Mouse (Mus musculus): ENCODE measurements around the gene Armc7. TPM values are rescaled to one million over a fixed set of nuclear protein-coding genes. Genes with fewer than 3 reads are reported as not detected.

Gene Armc7
- polyA plus RNA-seq, 1 experiment from 2014 or later: 7.0 TPM

DNA sequence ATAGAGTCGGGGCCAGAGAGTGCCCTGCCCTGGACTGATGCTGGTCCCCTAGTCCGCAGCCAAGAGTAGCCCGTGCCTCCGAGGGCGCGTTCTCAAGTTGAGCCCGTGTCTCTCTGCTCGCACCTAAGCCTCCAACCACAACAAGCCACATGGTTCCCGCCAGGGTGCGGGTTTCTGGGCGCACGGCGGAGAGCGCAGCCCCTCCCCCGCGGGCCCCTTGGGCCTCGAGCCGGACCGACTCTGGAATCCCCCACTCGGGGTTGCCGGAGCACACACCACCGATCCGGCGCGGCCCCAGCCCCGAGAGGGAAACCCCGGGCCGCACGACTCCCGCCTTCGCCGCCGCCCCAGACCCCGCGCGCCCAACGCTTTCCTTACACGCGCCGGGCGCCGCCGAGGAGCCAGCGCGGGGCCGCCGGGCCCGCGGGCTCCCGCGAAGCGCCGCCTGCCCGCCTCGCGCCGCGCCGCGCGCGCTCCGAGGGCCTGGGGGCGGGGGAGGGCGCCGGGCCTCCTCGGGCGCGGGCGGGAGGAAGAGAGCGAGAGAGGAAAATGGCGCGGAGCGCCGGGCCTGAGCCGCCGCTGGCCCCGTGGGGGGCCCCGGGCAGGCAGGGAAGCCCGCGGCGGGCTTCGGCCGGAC lies 60.1 kb downstream of the Armc7 start:
- no peak for TF ChIP-seq CTCF (IDR thresholded peaks at IDR 0.05; ENCODE audit: low read depth)
- no peaks in the 10 kb centered on the region for H3K9me3 ChIP-seq (ENCODE audit: control insufficient read depth)
- H3K4me3 ChIP-seq (ENCODE audit: low read depth, low read length): peak overlapping the region; percentile 90
- ATAC-seq: peak; percentile 71
- peaks cover 27% of the 10 kb centered on the region for H3K36me3 ChIP-seq (ENCODE audit: control insufficient read depth, insufficient read depth)
- H3K27me3 ChIP-seq (replicated peaks; ENCODE audit: control insufficient read depth, insufficient read depth, low read length): no peaks in the 10 kb centered on the region
- WGBS: under 1% methylated on average over 78 of the region's 84 CpGs
- H3K27ac ChIP-seq (ENCODE audit: low read depth, low read length): peak overlapping the region; percentile 99
- H3K9ac ChIP-seq (ENCODE audit: low read depth, low read length): peak overlapping the region; percentile 95
- peak overlapping the region; percentile 87 for H3K4me2 ChIP-seq (replicated peaks; ENCODE audit: low read depth)
- H3K4me1 ChIP-seq (replicated peaks; ENCODE audit: control insufficient read depth, insufficient read depth, low read length): no peaks in the 10 kb centered on the region

DNA sequence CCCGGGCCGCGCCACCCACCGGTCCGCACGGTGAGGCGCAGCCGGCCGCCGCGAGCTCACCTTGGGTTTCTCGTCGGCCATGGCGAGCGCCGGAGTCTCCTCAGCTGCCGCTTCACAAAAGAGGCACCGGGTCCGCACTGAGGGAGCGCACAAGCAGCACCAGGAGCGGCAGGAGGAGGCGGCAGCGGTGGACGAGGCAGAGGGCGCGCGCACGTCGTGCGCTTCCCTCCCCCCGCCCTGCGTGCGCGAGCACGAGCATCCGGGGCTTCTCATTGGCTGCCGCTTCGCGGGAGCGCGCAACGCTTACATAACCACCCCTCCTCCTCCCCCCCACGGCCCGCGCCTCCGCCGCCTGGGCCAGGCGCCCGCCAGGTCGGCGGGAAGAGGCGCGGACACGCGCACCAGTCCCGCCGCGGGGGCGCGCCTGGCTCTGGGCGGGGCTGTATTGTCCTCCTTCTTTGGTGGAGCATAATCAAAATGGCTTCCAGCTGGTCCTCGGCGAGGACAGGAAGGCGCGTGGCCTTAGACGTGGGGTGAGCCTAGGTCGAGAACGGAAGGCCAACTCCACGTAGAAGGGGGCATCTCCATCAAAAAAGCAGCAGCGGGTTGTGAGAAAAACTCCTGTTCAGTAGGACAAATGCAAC lies 60.7 kb downstream of the Armc7 start, which contains the start of gene Sumo2:
TSS of gene Sumo2 (minus strand) at position 239 of the 644 bp plus-strand sequence.
- peaks cover 25% of the 10 kb centered on the region for H3K36me3 ChIP-seq (ENCODE audit: control insufficient read depth, insufficient read depth)
- under 1% methylated on average over 45 of the region's 70 CpGs for WGBS
- ATAC-seq: peak; percentile 95
- peak within 1 kb of the TSS; percentile 87 for H3K4me2 ChIP-seq (replicated peaks; ENCODE audit: low read depth)
- no peaks in the 10 kb centered on the region for H3K4me1 ChIP-seq (replicated peaks; ENCODE audit: control insufficient read depth, insufficient read depth, low read length)
- no peak for TF ChIP-seq CTCF (IDR thresholded peaks at IDR 0.05; ENCODE audit: low read depth)
- H3K9me3 ChIP-seq (ENCODE audit: control insufficient read depth): no peaks in the 10 kb centered on the region
- H3K27ac ChIP-seq (ENCODE audit: low read depth, low read length): peak within 1 kb of the TSS; percentile 99
- H3K4me3 ChIP-seq (ENCODE audit: low read depth, low read length): peak within 1 kb of the TSS; percentile 90
- H3K9ac ChIP-seq (ENCODE audit: low read depth, low read length): peak within 1 kb of the TSS; percentile 95
- no peaks in the 10 kb centered on the region for H3K27me3 ChIP-seq (replicated peaks; ENCODE audit: control insufficient read depth, insufficient read depth, low read length)

DNA sequence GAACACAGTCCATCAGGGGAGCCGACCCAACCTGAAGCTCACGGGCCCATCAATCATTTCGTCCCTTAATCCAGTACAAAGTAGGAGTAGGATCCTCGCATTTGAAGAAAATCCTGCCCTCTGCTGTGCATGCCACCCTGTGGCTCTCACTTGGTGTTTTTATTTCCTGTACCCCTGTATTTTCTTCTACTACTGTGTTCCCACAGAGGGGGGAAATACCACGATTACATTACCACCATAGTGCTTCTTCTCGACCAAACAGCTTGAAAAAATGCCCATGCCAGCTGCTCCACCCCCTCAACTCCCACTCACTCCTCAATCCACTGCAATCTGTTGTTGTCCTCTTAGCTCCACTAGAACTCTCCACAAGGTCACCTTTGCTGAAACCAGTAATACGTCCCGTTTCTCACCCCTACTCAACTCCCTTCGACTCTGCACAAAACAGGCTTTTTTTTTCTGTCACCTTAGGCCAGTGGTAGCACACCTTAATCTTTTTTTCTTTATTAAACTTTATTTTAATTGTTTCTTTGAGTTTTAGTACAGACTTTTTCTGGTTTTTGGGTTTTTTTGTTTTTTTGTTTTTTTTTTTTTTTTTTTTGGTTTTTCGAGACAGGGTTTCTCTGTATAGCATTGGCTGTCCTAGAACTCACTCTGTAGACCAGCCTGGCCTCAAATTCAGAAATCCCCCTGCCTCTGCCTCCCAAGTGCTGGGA lies 61.5 kb downstream of the Armc7 start:
- TF ChIP-seq CTCF (IDR thresholded peaks at IDR 0.05; ENCODE audit: low read depth): no peak
- no peaks in the 10 kb centered on the region for H3K4me1 ChIP-seq (replicated peaks; ENCODE audit: control insufficient read depth, insufficient read depth, low read length)
- 0 out of 2 replicates have a peak overlapping the region, but pooled peaks have one; percentile 95 for H3K9ac ChIP-seq (ENCODE audit: low read depth, low read length)
- peak overlapping the region; percentile 99 for H3K27ac ChIP-seq (ENCODE audit: low read depth, low read length)
- H3K4me2 ChIP-seq (replicated peaks; ENCODE audit: low read depth): peak overlapping the region; percentile 87
- H3K27me3 ChIP-seq (replicated peaks; ENCODE audit: control insufficient read depth, insufficient read depth, low read length): no peaks in the 10 kb centered on the region
- peak overlapping the region; percentile 90 for H3K4me3 ChIP-seq (ENCODE audit: low read depth, low read length)
- 89% methylated on average over 10 of the region's 10 CpGs for WGBS
- ATAC-seq: no peak
- H3K36me3 ChIP-seq (ENCODE audit: control insufficient read depth, insufficient read depth): peaks cover 17% of the 10 kb centered on the region
- no peaks in the 10 kb centered on the region for H3K9me3 ChIP-seq (ENCODE audit: control insufficient read depth)

DNA sequence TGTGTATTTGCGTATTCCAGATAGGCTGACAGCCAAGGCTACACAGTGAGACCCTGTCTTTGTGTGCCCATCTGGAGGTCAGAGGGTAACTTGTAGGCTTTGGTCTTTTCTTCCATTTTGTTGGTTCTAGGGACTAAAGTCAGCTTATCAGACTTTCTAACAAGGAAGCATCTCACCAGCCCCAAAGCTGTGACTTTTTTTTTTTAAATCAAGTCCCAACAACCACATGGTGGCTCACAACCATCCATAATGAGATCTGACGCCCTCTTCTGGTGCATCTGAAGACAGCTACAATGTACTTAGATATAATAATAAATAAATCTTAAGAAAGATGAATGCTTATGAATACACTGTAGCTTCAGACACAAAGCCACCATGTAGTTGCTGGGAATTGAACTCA lies 62.6 kb downstream of the Armc7 start:
- no peaks in the 10 kb centered on the region for H3K4me1 ChIP-seq (replicated peaks; ENCODE audit: control insufficient read depth, insufficient read depth, low read length)
- 58% methylated on average over 2 of the region's 2 CpGs for WGBS
- H3K4me2 ChIP-seq (replicated peaks; ENCODE audit: low read depth): no peak overlapping the region
- H3K36me3 ChIP-seq (ENCODE audit: control insufficient read depth, insufficient read depth): peaks cover 7% of the 10 kb centered on the region
- H3K9me3 ChIP-seq (ENCODE audit: control insufficient read depth): no peaks in the 10 kb centered on the region
- no peak for ATAC-seq
- TF ChIP-seq CTCF (IDR thresholded peaks at IDR 0.05; ENCODE audit: low read depth): peak; percentile 45; the same call in 1 of the 2 replicates
- H3K4me3 ChIP-seq (ENCODE audit: low read depth, low read length): no peak overlapping the region
- H3K27me3 ChIP-seq (replicated peaks; ENCODE audit: control insufficient read depth, insufficient read depth, low read length): no peaks in the 10 kb centered on the region
- no peak overlapping the region for H3K27ac ChIP-seq (ENCODE audit: low read depth, low read length)
- no peak overlapping the region for H3K9ac ChIP-seq (ENCODE audit: low read depth, low read length)

Small RNA genes within 50 kb of the gene (microRNA-seq; reads per million reads assigned to microRNA genes)
- gene Mir3968: not detected

Other genes with a start within 250 kb of the Armc7 start
- gene Grin2c, start 208.4 kb upstream of the Armc7 start, polyA plus RNA-seq (2015; fragmentation: Nextera tagmentation; extraction: Ambion mirVana): not detected in 2 replicates
- 8.0 and 8.2 TPM in 2 replicates for gene Fdxr, start 198.6 kb upstream of the Armc7 start, polyA plus RNA-seq (2015; fragmentation: Nextera tagmentation; extraction: Ambion mirVana)
- gene Fads6, start 178.0 kb upstream of the Armc7 start, polyA plus RNA-seq (2015; fragmentation: Nextera tagmentation; extraction: Ambion mirVana): 0.26 and 0.55 TPM in 2 replicates
- gene Otop2, start 168.5 kb upstream of the Armc7 start, polyA plus RNA-seq (2015; fragmentation: Nextera tagmentation; extraction: Ambion mirVana): 0.05 TPM in 1 of 2 replicates, not detected in the other
- 0.05 and 0.09 TPM in 2 replicates for gene Ush1g, start 153.6 kb upstream of the Armc7 start, polyA plus RNA-seq (2015; fragmentation: Nextera tagmentation; extraction: Ambion mirVana)
- 2.3 and 4.3 TPM in 2 replicates for gene Otop3, start 140.9 kb upstream of the Armc7 start, polyA plus RNA-seq (2015; fragmentation: Nextera tagmentation; extraction: Ambion mirVana)
- gene Hid1, start 107.9 kb upstream of the Armc7 start, polyA plus RNA-seq (2015; fragmentation: Nextera tagmentation; extraction: Ambion mirVana): 10.8 and 12.1 TPM in 2 replicates
- 3.5 and 3.9 TPM in 2 replicates for gene Cdr2l, start 93.8 kb upstream of the Armc7 start, polyA plus RNA-seq (2015; fragmentation: Nextera tagmentation; extraction: Ambion mirVana)
- 143 and 145 TPM in 2 replicates for gene Mrpl58, start 71.9 kb upstream of the Armc7 start, polyA plus RNA-seq (2015; fragmentation: Nextera tagmentation; extraction: Ambion mirVana)
- 1,235 and 1,272 TPM in 2 replicates for gene Atp5h, start 55.7 kb upstream of the Armc7 start, polyA plus RNA-seq (2015; fragmentation: Nextera tagmentation; extraction: Ambion mirVana)
- 17.5 and 18.6 TPM in 2 replicates for gene Kctd2, start 55.5 kb upstream of the Armc7 start, polyA plus RNA-seq (2015; fragmentation: Nextera tagmentation; extraction: Ambion mirVana)
- gene Trim80, start 35.1 kb upstream of the Armc7 start, polyA plus RNA-seq (2015; fragmentation: Nextera tagmentation; extraction: Ambion mirVana): 0.64 and 1.1 TPM in 2 replicates
- gene Slc16a5, start 13.2 kb upstream of the Armc7 start, polyA plus RNA-seq (2015; fragmentation: Nextera tagmentation; extraction: Ambion mirVana): 3.0 and 3.4 TPM in 2 replicates
- 189 and 194 TPM in 2 replicates for gene Nt5c, start 16.2 kb downstream of the Armc7 start, polyA plus RNA-seq (2015; fragmentation: Nextera tagmentation; extraction: Ambion mirVana)
- gene Jpt1, start 38.7 kb downstream of the Armc7 start, polyA plus RNA-seq (2015; fragmentation: Nextera tagmentation; extraction: Ambion mirVana): 255 and 263 TPM in 2 replicates
- gene Sumo2, start 60.6 kb downstream of the Armc7 start, polyA plus RNA-seq (2015; fragmentation: Nextera tagmentation; extraction: Ambion mirVana): 404 and 414 TPM in 2 replicates
- gene Nup85, start 88.8 kb downstream of the Armc7 start, polyA plus RNA-seq (2015; fragmentation: Nextera tagmentation; extraction: Ambion mirVana): 30.4 and 31.5 TPM in 2 replicates
- gene Mrps7, start 128.3 kb downstream of the Armc7 start, polyA plus RNA-seq (2015; fragmentation: Nextera tagmentation; extraction: Ambion mirVana): 51.6 and 52.2 TPM in 2 replicates
- 5.7 and 5.8 TPM in 2 replicates for gene Gga3, start 128.4 kb downstream of the Armc7 start, polyA plus RNA-seq (2015; fragmentation: Nextera tagmentation; extraction: Ambion mirVana)
- gene Mif4gd, start 137.3 kb downstream of the Armc7 start, polyA plus RNA-seq (2015; fragmentation: Nextera tagmentation; extraction: Ambion mirVana): 43.0 and 48.9 TPM in 2 replicates
- gene Slc25a19, start 152.6 kb downstream of the Armc7 start, polyA plus RNA-seq (2015; fragmentation: Nextera tagmentation; extraction: Ambion mirVana): 19.1 and 19.5 TPM in 2 replicates
- gene Grb2, start 232.9 kb downstream of the Armc7 start, polyA plus RNA-seq (2015; fragmentation: Nextera tagmentation; extraction: Ambion mirVana): 60.5 and 61.3 TPM in 2 replicates

Data from intestine, postnatal 0 days (tissue).